In genomic region chr19:14957727-14958126, GRCm38 (mm10) we compare ENCODE assay signal across 18 mouse cellular contexts.
DNase-seq lines count a peak whose midpoint lies in the region; ATAC-seq and TF ChIP-seq lines count a peak whose summit lies in the region.
"Had no signal": no experiment of that assay in that cellular context is flagged by ENCODE, and none has a peak within 500 bp of the region (broad histone marks: within the 10 kb centered on the region; RNA-seq: fewer than 3 reads in every experiment).

No protein-coding gene starts in this region.

- DNase-seq in left cerebral cortex, adult 2 months (ENCODE audit: extremely low spot score in 1 of 2, low spot score in 2 of 2), result peak; percentile 16 to 25
- DNase-seq in left cerebral cortex, adult 11 months (ENCODE audit: low spot score), result no peak
- DNase-seq in forebrain, postnatal 0 days, result peak; percentile 49
- DNase-seq in left cerebral cortex, postnatal 25 days (ENCODE audit: low spot score in 2 of 2), result peak; percentile 10 to 71
- DNase-seq in right cerebral cortex, postnatal 4 days, result peak; percentile 9
- no peak for DNase-seq in kidney, adult 2 months
- DNase-seq in gastrocnemius, postnatal 14 days, result no peak
- no peak for DNase-seq in ovary, adult 18-20 months (ENCODE audit: low spot score)
- DNase-seq: adrenal gland, adult 2 months; cerebellum, adult 18-20 months; heart, adult 11 months; kidney, postnatal 10 days; thymus, adult 2 months had no signal

- peak; percentile 72 for ATAC-seq in forebrain, postnatal 0 days
- ATAC-seq: inflammation-experienced regulatory T-cells, adult 6 months had no signal

- TF ChIP-seq CTCF in left cerebral cortex, adult 2 months (IDR thresholded peaks at IDR 0.05), result no peak
- no peak for TF ChIP-seq CTCF in forebrain, postnatal 0 days (IDR thresholded peaks at IDR 0.05; ENCODE audit: low read depth)
- no peak for TF ChIP-seq CTCF in kidney, adult 2 months (conservative IDR thresholded peaks at IDR 0.05; ENCODE audit: insufficient read depth, insufficient read length, low read depth, low read length)

- 87% methylated on average over 19 of the region's 19 CpGs for WGBS in forebrain, postnatal 0 days
- WGBS in kidney, adult 2 months, result 92% methylated on average over 19 of the region's 19 CpGs

- TF ChIP-seq POLR2A in kidney, adult 2 months (IDR thresholded peaks at IDR 0.05; ENCODE audit: low read depth, low read length), result no peak

- no peak overlapping the region for H3K4me3 ChIP-seq in left cerebral cortex, adult 2 months
- H3K4me3 ChIP-seq in forebrain, postnatal 0 days (ENCODE audit: low read depth, low read length), result no peak overlapping the region
- no peak overlapping the region for H3K4me3 ChIP-seq in kidney, adult 2 months (ENCODE audit: insufficient read depth, low read depth, low read length)
- H3K4me3 ChIP-seq: embryonic facial prominence, embryonic 13.5 days; lung, embryonic 15.5 days had no signal

- H3K27ac ChIP-seq in left cerebral cortex, adult 2 months, result no peak overlapping the region
- no peak overlapping the region for H3K27ac ChIP-seq in forebrain, postnatal 0 days (ENCODE audit: low read depth, low read length)
- no peak overlapping the region for H3K27ac ChIP-seq in kidney, adult 2 months (ENCODE audit: insufficient read depth, low read depth, low read length)
- H3K27ac ChIP-seq: embryonic facial prominence, embryonic 13.5 days; lung, embryonic 15.5 days had no signal

- no peak overlapping the region for H3K4me2 ChIP-seq in forebrain, postnatal 0 days (ENCODE audit: low read depth)
- H3K4me2 ChIP-seq: embryonic facial prominence, embryonic 13.5 days; liver, embryonic 11.5 days; lung, embryonic 15.5 days had no signal

- H3K9ac ChIP-seq in forebrain, postnatal 0 days, result no peak overlapping the region
- H3K9ac ChIP-seq: embryonic facial prominence, embryonic 13.5 days; lung, embryonic 15.5 days had no signal

- H3K36me3 ChIP-seq in forebrain, postnatal 0 days (ENCODE audit: insufficient read depth), result no peaks in the 10 kb centered on the region
- no peaks in the 10 kb centered on the region for H3K36me3 ChIP-seq in kidney, adult 2 months (ENCODE audit: control insufficient read depth, insufficient read depth, low read length)
- H3K36me3 ChIP-seq: embryonic facial prominence, embryonic 13.5 days; G1E; lung, embryonic 15.5 days had no signal

- intact Hi-C loops in left cerebral cortex, adult 2 months (cut with DNase I), result no loop called here
- intact Hi-C loops in left cerebral cortex, postnatal 25 days (cut with DNase I), result no loop called here
- intact Hi-C loops in gastrocnemius, postnatal 14 days (cut with DNase I; ENCODE audit: low total_unique reads), result no loop called here

- no peaks in the 10 kb centered on the region for H3K4me1 ChIP-seq in forebrain, postnatal 0 days (ENCODE audit: insufficient read depth)
- H3K4me1 ChIP-seq in kidney, adult 2 months (ENCODE audit: control insufficient read depth, insufficient read depth, low read length), result no peaks in the 10 kb centered on the region
- H3K4me1 ChIP-seq: lung, embryonic 15.5 days had no signal

- no peaks in the 10 kb centered on the region for H3K27me3 ChIP-seq in forebrain, postnatal 0 days (ENCODE audit: insufficient read depth, low read length)
- no peaks in the 10 kb centered on the region for H3K27me3 ChIP-seq in kidney, adult 2 months (replicated peaks; ENCODE audit: control insufficient read depth, insufficient read depth, low read length)
- H3K27me3 ChIP-seq: lung, embryonic 15.5 days had no signal

- H3K9me3 ChIP-seq in forebrain, postnatal 0 days (ENCODE audit: low read length), result no peaks in the 10 kb centered on the region
- H3K9me3 ChIP-seq: embryonic facial prominence, embryonic 13.5 days; G1E; lung, embryonic 15.5 days had no signal

Comparison
In these comparisons a context has a peak if more than half of its experiments do, and no peak if none do; other contexts are left out.
1. DNase-seq: peak in left cerebral cortex, adult 2 months (2 of 2), forebrain, postnatal 0 days (single experiment), left cerebral cortex, postnatal 25 days (2 of 2) and right cerebral cortex, postnatal 4 days (single experiment); none in left cerebral cortex, adult 11 months (single experiment), kidney, adult 2 months (single experiment), gastrocnemius, postnatal 14 days (single experiment) and ovary, adult 18-20 months (single experiment).